Mouse (Mus musculus): ENCODE data around the gene Cactin. TPM values are rescaled to one million over a fixed set of nuclear protein-coding genes. Genes with fewer than 3 reads are reported as not detected.
A peak's percentile ranks its signal among the peaks of the same experiment; 100 is the strongest.

The Cactin gene
- polyA plus RNA-seq, 1 experiment from 2014 or later: 62.2 TPM

DNA sequence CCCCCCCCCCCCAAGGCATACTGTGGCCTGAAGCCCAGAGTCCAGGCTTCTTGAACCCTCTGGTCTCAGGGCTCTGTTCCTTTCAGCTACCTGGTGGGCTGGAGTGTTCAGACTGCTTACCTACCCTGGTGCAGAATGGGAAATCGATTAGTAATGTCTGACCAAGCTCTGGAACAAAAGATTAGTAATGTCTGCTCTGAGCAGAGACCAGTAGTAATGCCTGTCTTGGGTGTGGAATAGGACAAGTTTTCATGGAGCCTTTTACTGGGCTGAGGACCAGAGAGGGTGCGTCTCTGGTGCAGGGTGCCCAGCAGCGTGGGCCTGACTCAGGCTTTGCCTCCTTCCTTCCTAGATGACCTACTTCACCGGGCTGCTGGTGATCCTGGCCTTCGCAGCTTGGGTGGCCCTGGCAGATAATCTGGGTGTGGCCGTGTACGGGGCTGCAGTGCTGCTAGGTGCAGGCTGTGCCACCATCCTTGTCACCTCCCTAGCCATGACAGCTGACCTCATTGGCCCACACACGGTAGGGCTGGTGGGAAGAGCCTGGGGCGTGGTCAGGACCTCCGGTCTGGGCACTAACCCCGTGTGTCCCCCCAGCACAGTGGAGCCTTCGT is 41.5 kb downstream of the Cactin start:
- Histone ChIP-seq H3K27ac (no peak overlapping the region), H3K4me3 (no peak overlapping the region), H3K9ac (no peak overlapping the region), H3K27me3 (peaks cover 35% of the 10 kb centered on the region), H3K4me1 (peaks cover 45% of the 10 kb centered on the region), H3K9me3 (no peaks in the 10 kb centered on the region), H3K4me2 (replicated peaks) (no peak overlapping the region), H3K36me3 (peaks cover 24% of the 10 kb centered on the region)
- no peak for ATAC-seq (ENCODE audit: insufficient number of reproducible peaks, insufficient read depth, low FRiP score, low TSS enrichment)
- 74% methylated on average over 12 of the region's 12 CpGs for WGBS

DNA sequence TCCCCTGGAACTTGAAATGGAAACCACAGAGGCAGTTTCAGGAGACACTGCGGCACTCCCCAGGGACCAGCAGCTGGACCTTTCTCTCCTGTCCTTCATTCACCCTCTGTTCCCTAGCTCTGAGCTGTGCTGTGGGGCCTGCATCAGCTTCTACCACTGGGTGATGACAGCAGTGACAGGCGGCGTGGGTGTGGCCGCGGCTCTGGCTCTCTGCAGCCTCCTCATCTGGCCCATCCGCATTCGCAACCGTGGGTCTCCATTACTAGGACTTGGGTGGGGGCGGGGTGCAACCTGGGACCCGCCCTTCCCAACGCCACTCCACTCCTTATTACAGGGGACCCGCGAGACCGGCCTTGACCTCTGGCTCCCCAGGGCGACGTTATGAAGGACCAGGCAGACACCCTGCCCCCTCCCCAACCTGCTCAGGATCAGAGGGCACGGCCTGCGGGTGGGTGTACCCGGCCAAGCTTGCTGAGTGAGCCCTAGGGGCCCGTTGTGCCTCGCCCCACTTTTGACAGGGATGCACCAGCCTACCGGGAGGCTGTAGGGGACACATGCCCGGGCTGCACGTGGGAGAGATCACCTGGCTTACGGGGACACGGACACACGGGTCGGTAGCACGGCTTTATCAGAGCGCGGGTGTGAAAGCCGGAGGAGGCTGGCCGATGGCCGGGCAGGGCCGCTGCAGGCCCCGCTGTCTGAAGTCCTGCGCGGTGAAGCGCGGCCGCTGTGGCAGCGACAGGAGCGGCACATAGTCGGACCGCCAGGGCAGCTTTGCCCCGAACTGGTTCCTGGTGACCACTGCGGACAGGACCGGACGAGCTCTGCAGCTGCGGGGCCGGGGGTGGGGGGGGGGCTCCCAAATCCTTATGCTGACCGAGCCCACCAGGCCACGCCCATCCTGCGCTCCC is 42.8 kb downstream of the Cactin start:
- peak overlapping the region; percentile 25 for H3K4me3 ChIP-seq
- no peak for ATAC-seq (ENCODE audit: insufficient number of reproducible peaks, insufficient read depth, low FRiP score, low TSS enrichment)
- peak overlapping the region; percentile 49 for H3K4me2 ChIP-seq (replicated peaks)
- 10% methylated on average over 51 of the region's 54 CpGs for WGBS
- peaks cover 35% of the 10 kb centered on the region for H3K27me3 ChIP-seq
- no peak overlapping the region for H3K27ac ChIP-seq
- peaks cover 36% of the 10 kb centered on the region for H3K4me1 ChIP-seq
- H3K36me3 ChIP-seq: peaks cover 37% of the 10 kb centered on the region
- H3K9me3 ChIP-seq: no peaks in the 10 kb centered on the region
- peak overlapping the region; percentile 49 for H3K9ac ChIP-seq

GRCm38 (mm10) chr10:81364666-81365065 is 43.8 kb downstream of the Cactin start:
- Histone ChIP-seq H3K4me1 (peaks cover 33% of the 10 kb centered on the region), H3K9me3 (no peaks in the 10 kb centered on the region), H3K27ac (no peak overlapping the region), H3K4me2 (replicated peaks) (peak overlapping the region; percentile 49), H3K4me3 (peak overlapping the region; percentile 25), H3K27me3 (peaks cover 35% of the 10 kb centered on the region), H3K36me3 (peaks cover 46% of the 10 kb centered on the region), H3K9ac (peak overlapping the region; percentile 49; the same call in 1 of the 2 replicates)
- 12% methylated on average over 28 of the region's 28 CpGs for WGBS
- ATAC-seq (ENCODE audit: insufficient number of reproducible peaks, insufficient read depth, low FRiP score, low TSS enrichment): no peak

DNA sequence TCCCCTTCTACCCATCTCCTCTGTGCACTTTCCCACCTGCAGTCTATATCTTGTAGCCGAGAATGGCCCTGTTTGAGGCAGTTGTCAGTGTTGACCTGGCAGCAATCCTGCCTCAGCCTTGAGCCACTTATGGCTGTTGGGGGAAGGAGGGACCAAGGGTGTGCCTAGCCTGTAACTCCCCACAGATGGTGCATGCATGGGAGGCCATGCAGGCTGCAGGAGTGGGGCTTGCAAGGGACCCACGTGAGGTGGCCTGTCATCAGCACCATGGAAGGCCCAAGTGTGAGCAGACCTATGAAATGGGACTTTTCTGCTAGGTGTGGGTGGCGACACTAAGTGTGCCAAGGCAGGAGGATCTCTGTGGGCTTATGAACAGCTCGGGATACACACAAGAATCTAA is 44.2 kb downstream of the Cactin start:
- H3K4me3 ChIP-seq: peak overlapping the region; percentile 25
- no peak overlapping the region for H3K9ac ChIP-seq
- 41% methylated on average over 4 of the region's 4 CpGs for WGBS
- no peak for ATAC-seq (ENCODE audit: insufficient number of reproducible peaks, insufficient read depth, low FRiP score, low TSS enrichment)
- H3K27me3 ChIP-seq: peaks cover 35% of the 10 kb centered on the region
- no peaks in the 10 kb centered on the region for H3K9me3 ChIP-seq
- peak overlapping the region; percentile 49; the same call in 1 of the 2 replicates for H3K4me2 ChIP-seq (replicated peaks)
- H3K27ac ChIP-seq: no peak overlapping the region
- H3K36me3 ChIP-seq: peaks cover 50% of the 10 kb centered on the region
- peaks cover 30% of the 10 kb centered on the region for H3K4me1 ChIP-seq

DNA sequence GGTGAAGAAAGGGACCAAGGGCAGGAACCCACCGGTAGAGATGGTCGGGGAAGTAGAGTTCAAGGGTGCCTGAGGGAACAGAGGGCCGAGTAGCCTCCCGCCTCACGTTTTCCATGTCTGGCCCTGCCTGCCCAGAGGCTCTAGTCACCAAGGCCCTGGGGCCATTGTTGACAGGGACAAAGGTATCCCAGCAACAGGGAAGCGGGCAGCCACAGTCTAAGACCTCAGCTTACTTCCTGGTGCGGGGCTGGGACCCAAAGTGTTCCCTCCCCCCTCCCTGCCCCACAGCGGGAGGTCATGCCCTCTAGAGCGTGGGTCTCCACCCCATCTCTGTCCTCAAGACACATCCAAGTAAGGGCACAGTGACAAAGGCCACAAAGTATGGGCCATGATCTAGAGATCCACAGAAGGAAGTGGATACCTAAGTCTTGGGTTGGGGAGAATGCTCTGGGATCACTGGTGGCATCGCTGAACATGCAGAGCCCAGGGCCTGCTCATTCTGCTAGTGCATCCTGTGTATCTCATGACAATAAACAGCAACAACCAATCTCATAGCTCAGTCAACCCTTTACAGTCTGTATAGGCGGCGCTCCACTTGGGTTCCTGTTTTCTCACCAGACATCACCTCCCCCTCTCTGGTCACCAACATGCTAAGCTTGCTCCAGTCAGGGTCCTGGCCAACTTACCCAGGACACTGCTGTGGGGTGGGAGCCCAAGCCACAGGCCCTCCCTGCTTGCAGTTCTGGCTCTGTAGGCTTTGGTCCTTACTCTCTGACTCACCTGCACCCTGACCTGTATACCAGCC is 45.0 kb downstream of the Cactin start, which contains the start of gene 4930404N11Rik:
4930404N11Rik (minus strand) TSS at position 145 of the 805 bp plus-strand sequence.
- H3K9ac ChIP-seq: 0 out of 2 replicates have a peak within 1 kb of the TSS, but pooled peaks have one; percentile 49
- H3K4me1 ChIP-seq: peaks cover 26% of the 10 kb centered on the region
- H3K27me3 ChIP-seq: peaks cover 35% of the 10 kb centered on the region
- ATAC-seq (ENCODE audit: insufficient number of reproducible peaks, insufficient read depth, low FRiP score, low TSS enrichment): no peak
- WGBS: 27% methylated on average over 10 of the region's 12 CpGs
- peak within 1 kb of the TSS; percentile 49 for H3K4me2 ChIP-seq (replicated peaks)
- H3K4me3 ChIP-seq: peak within 1 kb of the TSS; percentile 25
- H3K36me3 ChIP-seq: peaks cover 57% of the 10 kb centered on the region
- no peaks in the 10 kb centered on the region for H3K9me3 ChIP-seq
- H3K27ac ChIP-seq: no peak within 1 kb of the TSS

DNA sequence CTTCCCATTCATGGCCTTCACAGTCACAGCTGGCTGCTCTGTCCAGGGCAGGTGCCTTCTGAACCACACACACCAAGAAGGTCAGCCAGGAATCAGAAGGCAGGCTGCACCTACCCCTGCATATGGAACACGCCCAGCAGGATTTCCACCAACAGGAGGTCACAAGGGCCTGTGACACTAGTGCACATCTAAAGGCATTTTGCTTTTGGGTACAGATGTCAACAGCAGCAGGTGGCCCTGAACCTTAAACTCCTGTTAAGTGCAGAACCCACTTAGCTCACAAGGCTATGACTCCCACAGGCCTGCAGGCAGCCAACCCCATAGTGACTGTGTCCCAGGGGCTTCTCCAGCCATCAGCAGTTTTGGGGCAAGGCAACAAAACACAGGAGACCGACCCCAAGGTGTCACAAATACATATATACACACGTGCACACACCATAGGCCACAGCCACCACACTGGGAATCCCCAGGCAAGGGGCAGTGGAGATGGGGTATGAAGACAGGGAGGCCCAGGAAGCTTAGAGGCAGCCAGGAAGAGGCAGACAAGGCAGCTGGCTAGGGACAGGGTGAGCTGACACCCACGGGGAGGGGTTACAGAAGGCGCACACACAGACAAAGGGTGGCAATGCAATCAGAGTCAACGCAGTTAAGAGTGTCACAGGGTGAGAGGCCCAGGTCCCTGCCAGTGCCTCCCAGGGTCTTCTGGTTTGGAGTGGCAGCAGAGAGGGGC is 45.7 kb downstream of the Cactin start:
- H3K27me3 ChIP-seq: peaks cover 35% of the 10 kb centered on the region
- no peaks in the 10 kb centered on the region for H3K9me3 ChIP-seq
- no peak overlapping the region for H3K4me3 ChIP-seq
- H3K27ac ChIP-seq: no peak overlapping the region
- no peak for ATAC-seq (ENCODE audit: insufficient number of reproducible peaks, insufficient read depth, low FRiP score, low TSS enrichment)
- peaks cover 22% of the 10 kb centered on the region for H3K4me1 ChIP-seq
- H3K36me3 ChIP-seq: peaks cover 60% of the 10 kb centered on the region
- H3K4me2 ChIP-seq (replicated peaks): no peak overlapping the region
- no peak overlapping the region for H3K9ac ChIP-seq
- WGBS: 79% methylated on average over 6 of the region's 6 CpGs

DNA sequence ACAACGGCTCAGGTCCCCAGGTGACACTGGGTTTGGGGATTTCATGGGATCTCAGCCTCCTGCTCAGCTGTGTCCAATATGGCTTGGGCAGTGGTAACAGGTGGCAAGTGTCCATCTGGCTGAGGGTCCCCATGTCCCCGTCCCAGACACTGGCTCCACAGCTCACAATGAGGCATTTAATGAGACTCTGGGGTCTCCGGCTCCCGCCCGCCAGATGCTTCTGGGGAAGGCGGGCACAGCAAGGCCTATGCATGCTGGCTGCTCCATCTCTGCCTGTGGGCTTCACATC is 46.2 kb downstream of the Cactin start:
- Histone ChIP-seq H3K9ac (no peak overlapping the region), H3K4me2 (replicated peaks) (no peak overlapping the region), H3K36me3 (peaks cover 64% of the 10 kb centered on the region), H3K27ac (no peak overlapping the region), H3K4me1 (peaks cover 22% of the 10 kb centered on the region), H3K9me3 (no peaks in the 10 kb centered on the region), H3K4me3 (no peak overlapping the region), H3K27me3 (peaks cover 35% of the 10 kb centered on the region)
- ATAC-seq (ENCODE audit: insufficient number of reproducible peaks, insufficient read depth, low FRiP score, low TSS enrichment): no peak
- WGBS: 88% methylated on average over 6 of the region's 6 CpGs

- Histone ChIP-seq H3K4me1 (peaks cover 22% of the 10 kb centered on the region), H3K9me3 (no peaks in the 10 kb centered on the region), H3K4me3 (no peak overlapping the region), H3K4me2 (replicated peaks) (no peak overlapping the region), H3K27ac (no peak overlapping the region), H3K36me3 (peaks cover 45% of the 10 kb centered on the region), H3K9ac (no peak overlapping the region), H3K27me3 (no peaks in the 10 kb centered on the region)
- ATAC-seq (ENCODE audit: insufficient number of reproducible peaks, insufficient read depth, low FRiP score, low TSS enrichment): no peak
- WGBS: 94% methylated on average over 10 of the region's 10 CpGs
These were observed 54.4 kb downstream of the Cactin start for GRCm38 (mm10) chr10:81375322-81375721.

Small RNAs within 50 kb of the gene (microRNA-seq; reads per million reads assigned to microRNA genes)
- 9.1 reads per million, percentile 25 among the genes with 10 or more reads in this experiment for gene Mir3057

Other genes with a start within 250 kb of the Cactin start
- 0.31 and 0.69 TPM in 2 replicates for gene Creb3l3, start 222.2 kb upstream of the Cactin start, polyA plus RNA-seq (2016; fragmentation: Nextera tagmentation; extraction: Ambion mirVana)
- 230 and 238 TPM in 2 replicates for gene Map2k2, start 215.2 kb upstream of the Cactin start, polyA plus RNA-seq (2016; fragmentation: Nextera tagmentation; extraction: Ambion mirVana)
- gene Zbtb7a, start 185.9 kb upstream of the Cactin start, polyA plus RNA-seq (2016; fragmentation: Nextera tagmentation; extraction: Ambion mirVana): 21.7 and 22.3 TPM in 2 replicates
- 57.5 and 62.0 TPM in 2 replicates for gene Pias4, start 153.2 kb upstream of the Cactin start, polyA plus RNA-seq (2016; fragmentation: Nextera tagmentation; extraction: Ambion mirVana)
- gene Eef2, start 144.5 kb upstream of the Cactin start, polyA plus RNA-seq (2016; fragmentation: Nextera tagmentation; extraction: Ambion mirVana): 552 and 562 TPM in 2 replicates
- 79.5 and 85.3 TPM in 2 replicates for gene Dapk3, start 138.1 kb upstream of the Cactin start, polyA plus RNA-seq (2016; fragmentation: Nextera tagmentation; extraction: Ambion mirVana)
- not detected in 2 replicates for gene 4930442H23Rik, start 137.3 kb upstream of the Cactin start, polyA plus RNA-seq (2016; fragmentation: Nextera tagmentation; extraction: Ambion mirVana)
- 0.20 TPM in 1 of 2 replicates, not detected in the other for gene Nmrk2, start 119.1 kb upstream of the Cactin start, polyA plus RNA-seq (2016; fragmentation: Nextera tagmentation; extraction: Ambion mirVana)
- gene Atcay, start 90.3 kb upstream of the Cactin start, polyA plus RNA-seq (2016; fragmentation: Nextera tagmentation; extraction: Ambion mirVana): 3.0 and 3.8 TPM in 2 replicates
- 13.2 and 13.4 TPM in 2 replicates for gene Zfr2, start 87.9 kb upstream of the Cactin start, polyA plus RNA-seq (2016; fragmentation: Nextera tagmentation; extraction: Ambion mirVana)
- 5.6 and 7.2 TPM in 2 replicates for gene Matk, start 68.2 kb upstream of the Cactin start, polyA plus RNA-seq (2016; fragmentation: Nextera tagmentation; extraction: Ambion mirVana)
- gene Mrpl54, start 54.2 kb upstream of the Cactin start, polyA plus RNA-seq (2016; fragmentation: Nextera tagmentation; extraction: Ambion mirVana): 194 and 205 TPM in 2 replicates
- 53.9 and 55.4 TPM in 2 replicates for gene Apba3, start 54.1 kb upstream of the Cactin start, polyA plus RNA-seq (2016; fragmentation: Nextera tagmentation; extraction: Ambion mirVana)
- 4.5 and 6.4 TPM in 2 replicates for gene Tjp3, start 29.5 kb upstream of the Cactin start, polyA plus RNA-seq (2016; fragmentation: Nextera tagmentation; extraction: Ambion mirVana)
- 70.1 and 75.3 TPM in 2 replicates for gene Pip5k1c, start 28.1 kb upstream of the Cactin start, polyA plus RNA-seq (2016; fragmentation: Nextera tagmentation; extraction: Ambion mirVana)
- gene Tbxa2r, start 7.6 kb downstream of the Cactin start, polyA plus RNA-seq (2016; fragmentation: Nextera tagmentation; extraction: Ambion mirVana): 2.8 and 3.1 TPM in 2 replicates
- gene Gipc3, start 22.2 kb downstream of the Cactin start, polyA plus RNA-seq (2016; fragmentation: Nextera tagmentation; extraction: Ambion mirVana): not detected in 2 replicates
- gene Hmg20b, start 29.4 kb downstream of the Cactin start, polyA plus RNA-seq (2016; fragmentation: Nextera tagmentation; extraction: Ambion mirVana): 130 and 132 TPM in 2 replicates
- 13.9 and 14.5 TPM in 2 replicates for gene Mfsd12, start 36.4 kb downstream of the Cactin start, polyA plus RNA-seq (2016; fragmentation: Nextera tagmentation; extraction: Ambion mirVana)
- gene 4930404N11Rik, start 44.7 kb downstream of the Cactin start, polyA plus RNA-seq (2016; fragmentation: Nextera tagmentation; extraction: Ambion mirVana): 0.73 and 0.82 TPM in 2 replicates
- 140 and 143 TPM in 2 replicates for gene Fzr1, start 57.4 kb downstream of the Cactin start, polyA plus RNA-seq (2016; fragmentation: Nextera tagmentation; extraction: Ambion mirVana)
- gene Dohh, start 63.3 kb downstream of the Cactin start, polyA plus RNA-seq (2016; fragmentation: Nextera tagmentation; extraction: Ambion mirVana): 73.6 and 77.0 TPM in 2 replicates
- 2.9 and 4.1 TPM in 2 replicates for gene Gm48551, start 63.4 kb downstream of the Cactin start, polyA plus RNA-seq (2016; fragmentation: Nextera tagmentation; extraction: Ambion mirVana)
- 2.0 and 3.8 TPM in 2 replicates for gene Gm48552, start 67.9 kb downstream of the Cactin start, polyA plus RNA-seq (2016; fragmentation: Nextera tagmentation; extraction: Ambion mirVana)
- gene Smim24, start 71.9 kb downstream of the Cactin start, polyA plus RNA-seq (2016; fragmentation: Nextera tagmentation; extraction: Ambion mirVana): 3.1 and 3.4 TPM in 2 replicates
- gene Nfic, start 134.5 kb downstream of the Cactin start, polyA plus RNA-seq (2016; fragmentation: Nextera tagmentation; extraction: Ambion mirVana): 46.2 and 50.8 TPM in 2 replicates
- gene Celf5, start 161.6 kb downstream of the Cactin start, polyA plus RNA-seq (2016; fragmentation: Nextera tagmentation; extraction: Ambion mirVana): 2.7 and 3.6 TPM in 2 replicates
- 81.9 and 82.9 TPM in 2 replicates for gene Ncln, start 175.3 kb downstream of the Cactin start, polyA plus RNA-seq (2016; fragmentation: Nextera tagmentation; extraction: Ambion mirVana)
- gene S1pr4, start 179.0 kb downstream of the Cactin start, polyA plus RNA-seq (2016; fragmentation: Nextera tagmentation; extraction: Ambion mirVana): 0.22 and 0.58 TPM in 2 replicates
- gene Gna15, start 203.1 kb downstream of the Cactin start, polyA plus RNA-seq (2016; fragmentation: Nextera tagmentation; extraction: Ambion mirVana): 0.86 and 0.97 TPM in 2 replicates
- 82.7 and 83.5 TPM in 2 replicates for gene Gna11, start 224.1 kb downstream of the Cactin start, polyA plus RNA-seq (2016; fragmentation: Nextera tagmentation; extraction: Ambion mirVana)
- 523 and 554 TPM in 2 replicates for gene Aes, start 238.4 kb downstream of the Cactin start, polyA plus RNA-seq (2016; fragmentation: Nextera tagmentation; extraction: Ambion mirVana)

All from embryonic facial prominence, embryonic 12.5 days (tissue).